In the genomic region with DNA sequence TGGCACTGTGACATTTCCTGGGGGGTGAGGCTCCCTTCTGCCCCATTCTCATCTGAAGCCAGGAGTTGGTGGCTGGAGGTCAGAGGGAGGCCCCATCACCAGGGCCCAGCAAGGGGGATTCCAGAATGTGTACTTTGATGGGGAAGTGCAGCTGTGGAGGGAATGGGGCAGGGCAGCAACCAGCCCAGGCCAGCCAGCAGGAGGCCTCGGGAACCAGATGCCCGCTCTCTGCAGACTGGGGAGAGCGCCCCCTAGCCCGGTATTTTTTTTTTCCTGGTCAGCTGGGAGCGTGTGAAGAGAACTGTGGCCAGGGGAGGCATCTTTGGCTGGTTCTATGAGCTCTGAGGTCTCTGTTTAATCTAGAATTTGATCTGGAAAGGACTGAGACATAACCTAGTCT, we compare ENCODE assay signal across 11 mouse cellular contexts. TPM values are rescaled to one million over a fixed set of nuclear protein-coding genes. Genes with fewer than 3 reads are reported as not detected.
A peak's percentile ranks its signal among the peaks of the same experiment; 100 is the strongest.
DNase-seq lines count a peak whose midpoint lies in the region; ATAC-seq and TF ChIP-seq lines count a peak whose summit lies in the region.
"Had no signal": no experiment of that assay in that cellular context is flagged by ENCODE, and none has a peak within 500 bp of the region (broad histone marks: within the 10 kb centered on the region; RNA-seq: fewer than 3 reads in every experiment).

No protein-coding gene starts in this region.

- WGBS in liver, embryonic 14.5 days (ENCODE audit: insufficient replicate concordance), result 7% methylated on average over 5 of the region's 5 CpGs
- WGBS in liver, embryonic 12.5 days (ENCODE audit: insufficient replicate concordance), result 7% methylated on average over 5 of the region's 5 CpGs
- WGBS in embryonic facial prominence, embryonic 13.5 days, result 11% methylated on average over 5 of the region's 5 CpGs

- ATAC-seq in liver, embryonic 14.5 days (ENCODE audit: insufficient read depth), result no peak
- no peak for ATAC-seq in liver, embryonic 12.5 days
- ATAC-seq in embryonic facial prominence, embryonic 13.5 days (ENCODE audit: insufficient number of reproducible peaks, insufficient read depth, low FRiP score, low TSS enrichment, low read depth), result no peak
- ATAC-seq in inflammation-experienced regulatory T-cells, adult 6 months, result no peak

- no peak overlapping the region for H3K4me2 ChIP-seq in liver, embryonic 14.5 days (ENCODE audit: low read depth)
- H3K4me2 ChIP-seq in liver, embryonic 12.5 days, result no peak overlapping the region
- H3K4me2 ChIP-seq in embryonic facial prominence, embryonic 13.5 days, result peak overlapping the region; percentile 93
- H3K4me2 ChIP-seq: liver, embryonic 13.5 days had no signal

- no peak overlapping the region for H3ac ChIP-seq in C2C12 (ENCODE audit: control insufficient read depth, insufficient read length, low read depth)

- H3K9me3 ChIP-seq in liver, embryonic 14.5 days (ENCODE audit: control insufficient read depth, low read length), result no peaks in the 10 kb centered on the region
- no peaks in the 10 kb centered on the region for H3K9me3 ChIP-seq in liver, embryonic 12.5 days (replicated peaks)
- no peaks in the 10 kb centered on the region for H3K9me3 ChIP-seq in embryonic facial prominence, embryonic 13.5 days
- H3K9me3 ChIP-seq: liver, embryonic 13.5 days had no signal

- H3K79me2 ChIP-seq in C2C12 (ENCODE audit: control insufficient read depth, insufficient read depth), result no peaks in the 10 kb centered on the region

- peaks cover 48% of the 10 kb centered on the region for H3K27me3 ChIP-seq in liver, embryonic 14.5 days (ENCODE audit: control insufficient read depth, insufficient read depth, low read length)
- peaks cover 96% of the 10 kb centered on the region for H3K27me3 ChIP-seq in liver, embryonic 12.5 days (replicated peaks)
- H3K27me3 ChIP-seq in C2C12 (ENCODE audit: control insufficient read depth, insufficient read depth, insufficient read length), result peaks cover 5% of the 10 kb centered on the region
- peaks cover 92% of the 10 kb centered on the region for H3K27me3 ChIP-seq in embryonic facial prominence, embryonic 13.5 days

- H3K4me3 ChIP-seq in liver, embryonic 14.5 days (ENCODE audit: insufficient read depth in 1 of 2, low read depth in 2 of 2, low read length in 2 of 2), result no peak overlapping the region
- H3K4me3 ChIP-seq in liver, embryonic 12.5 days, result no peak overlapping the region
- H3K4me3 ChIP-seq in C2C12 (ENCODE audit: insufficient read depth, poor library complexity, severe bottlenecking), result no peak overlapping the region
- no peak overlapping the region for H3K4me3 ChIP-seq in embryonic facial prominence, embryonic 13.5 days
- H3K4me3 ChIP-seq: liver, embryonic 13.5 days had no signal

- no peak overlapping the region for H3K9ac ChIP-seq in liver, embryonic 14.5 days (replicated peaks)
- no peak overlapping the region for H3K9ac ChIP-seq in liver, embryonic 12.5 days
- H3K9ac ChIP-seq in embryonic facial prominence, embryonic 13.5 days, result 0 out of 2 replicates have a peak overlapping the region, but pooled peaks have one; percentile 6
- H3K9ac ChIP-seq: liver, embryonic 13.5 days had no signal

- H3K27ac ChIP-seq in liver, embryonic 14.5 days, result no peak overlapping the region
- H3K27ac ChIP-seq in liver, embryonic 12.5 days, result no peak overlapping the region
- peak overlapping the region; percentile 28; the same call in 1 of the 2 replicates for H3K27ac ChIP-seq in embryonic facial prominence, embryonic 13.5 days
- H3K27ac ChIP-seq: liver, embryonic 13.5 days had no signal

- DNase-seq in embryo, embryonic 11 days, result peak; percentile 51
- no peak for DNase-seq in embryo, embryonic 9.5 days (ENCODE audit: extremely low spot score)
- no peak for DNase-seq in liver, embryonic 14.5 days (ENCODE audit: low read depth in 3 of 3, low spot score in 3 of 3)
- no peak for DNase-seq in layer of hippocampus, adult 8-10 months (ENCODE audit: low spot score in 2 of 2)
- DNase-seq: liver, embryonic 13.5 days had no signal

- H3K4me1 ChIP-seq in liver, embryonic 14.5 days (replicated peaks; ENCODE audit: control insufficient read depth in 2 of 2, insufficient read depth in 2 of 2, low read length in 1 of 2), result no peaks in the 10 kb centered on the region; a peak in 1 of 4 replicates
- peaks cover 10% of the 10 kb centered on the region for H3K4me1 ChIP-seq in liver, embryonic 12.5 days
- peaks cover 35% of the 10 kb centered on the region for H3K4me1 ChIP-seq in embryonic facial prominence, embryonic 13.5 days

- H3K36me3 ChIP-seq in liver, embryonic 14.5 days (replicated peaks; ENCODE audit: control insufficient read depth, insufficient read depth, low read depth), result no peaks in the 10 kb centered on the region
- H3K36me3 ChIP-seq in liver, embryonic 12.5 days, result no peaks in the 10 kb centered on the region
- H3K36me3 ChIP-seq in C2C12 (ENCODE audit: control insufficient read depth, insufficient read depth), result no peaks in the 10 kb centered on the region
- H3K36me3 ChIP-seq in embryonic facial prominence, embryonic 13.5 days, result no peaks in the 10 kb centered on the region
- H3K36me3 ChIP-seq: liver, embryonic 13.5 days had no signal

- peak; percentile 41 for TF ChIP-seq CTCF in liver, embryonic 14.5 days (IDR thresholded peaks at IDR 0.05; ENCODE audit: low read depth)
- TF ChIP-seq CTCF in C2C12 (IDR thresholded peaks at IDR 0.05; ENCODE audit: control insufficient read depth, insufficient read depth, insufficient read length), result peak; percentile 52

- TF ChIP-seq EP300 in liver, embryonic 14.5 days (IDR thresholded peaks at IDR 0.05; ENCODE audit: low read depth), result no peak

- no peaks in the 10 kb centered on the region for H3K79me3 ChIP-seq in C2C12 (ENCODE audit: low read depth)

TF ChIP-seq in C2C12, 6 proteins besides CTCF, POLR2A, EP300 and RAD21:
- TF ChIP-seq FOSL1 (IDR thresholded peaks at IDR 0.05; ENCODE audit: insufficient read depth, low read length, poor library complexity, severe bottlenecking) (no peak), MYOG (IDR thresholded peaks at IDR 0.05; ENCODE audit: control insufficient read depth, extremely low read depth, insufficient read length) (no peak), CEBPB (IDR thresholded peaks at IDR 0.05; ENCODE audit: low read depth) (no peak), MAX (IDR thresholded peaks at IDR 0.05) (no peak), USF1 (IDR thresholded peaks at IDR 0.05; ENCODE audit: low read depth) (no peak), MYOD1 (IDR thresholded peaks at IDR 0.05; ENCODE audit: control insufficient read depth, insufficient read length, low read depth) (no peak)

RNA-seq across cellular contexts. Expression of a gene that starts 4.1 kb away (rescaled TPM):
- 0.04 and 0.10 TPM in 2 replicates for polyA plus RNA-seq in liver, embryonic 14.5 days (2012; rRNA removed)
- polyA plus RNA-seq in liver, embryonic 14.5 days (2014; fragmentation: Nextera tagmentation; extraction: Ambion mirVana), result 0.06 TPM in 1 of 2 replicates, not detected in the other
- polyA plus RNA-seq in liver, embryonic 12.5 days (2016; fragmentation: Nextera tagmentation; extraction: Ambion mirVana), result 0.13 and 0.86 TPM in 2 replicates
- 3.0 TPM for polyA plus RNA-seq in C2C12 (2012; fragmentation: generic; extraction: Trizol)
- 49.1 and 55.5 TPM in 2 replicates for polyA plus RNA-seq in embryonic facial prominence, embryonic 13.5 days (2015; fragmentation: Nextera tagmentation; extraction: Ambion mirVana)
- polyA plus RNA-seq in inflammation-experienced regulatory T-cells, adult 6 months (2017; shearing (Covaris generic)), result not detected
- total RNA-seq in layer of hippocampus, adult 8-10 months (2022), result 1 to 10 TPM; 1.0 to 1.7 (median 1.4) TPM
- total RNA-seq: hematopoietic stem cell, adult 5-6 weeks had no signal
- polyA plus RNA-seq: neural tube, embryonic 14.5 days had no signal

RNA-seq across cellular contexts. Expression of a gene that starts 15.5 kb away (rescaled TPM):
- polyA plus RNA-seq in liver, embryonic 14.5 days (2012; rRNA removed), result not detected in 2 replicates
- polyA plus RNA-seq in liver, embryonic 14.5 days (2014; fragmentation: Nextera tagmentation; extraction: Ambion mirVana), result not detected in 2 replicates
- not detected in 2 replicates for polyA plus RNA-seq in liver, embryonic 12.5 days (2016; fragmentation: Nextera tagmentation; extraction: Ambion mirVana)
- polyA plus RNA-seq in C2C12 (2012; fragmentation: generic; extraction: Trizol), result 12.9 TPM
- 5.4 and 6.9 TPM in 2 replicates for polyA plus RNA-seq in embryonic facial prominence, embryonic 13.5 days (2015; fragmentation: Nextera tagmentation; extraction: Ambion mirVana)
- polyA plus RNA-seq in inflammation-experienced regulatory T-cells, adult 6 months (2017; shearing (Covaris generic)), result under 1 TPM in 1 of 3 experiments, not detected in 2; 0.19 TPM
- 1 to 10 TPM; 2.5 to 4.3 (median 3.3) TPM for total RNA-seq in layer of hippocampus, adult 8-10 months (2022)
- total RNA-seq: hematopoietic stem cell, adult 5-6 weeks had no signal
- polyA plus RNA-seq: liver, embryonic 13.5 days; neural tube, embryonic 14.5 days had no signal

RNA-seq across cellular contexts. Expression of a gene that starts 26.8 kb away (rescaled TPM):
- not detected in 2 replicates for polyA plus RNA-seq in liver, embryonic 14.5 days (2012; rRNA removed)
- polyA plus RNA-seq in liver, embryonic 14.5 days (2014; fragmentation: Nextera tagmentation; extraction: Ambion mirVana), result not detected in 2 replicates
- polyA plus RNA-seq in liver, embryonic 12.5 days (2016; fragmentation: Nextera tagmentation; extraction: Ambion mirVana), result 0.13 TPM in 1 of 2 replicates, not detected in the other
- 0.66 TPM for polyA plus RNA-seq in C2C12 (2012; fragmentation: generic; extraction: Trizol)
- 0.25 and 0.35 TPM in 2 replicates for polyA plus RNA-seq in embryonic facial prominence, embryonic 13.5 days (2015; fragmentation: Nextera tagmentation; extraction: Ambion mirVana)
- not detected for polyA plus RNA-seq in inflammation-experienced regulatory T-cells, adult 6 months (2017; shearing (Covaris generic))
- total RNA-seq in layer of hippocampus, adult 8-10 months (2022), result under 1 TPM in 3 of 4 experiments, not detected in 1; 0.16 to 0.36 (median 0.19) TPM
- total RNA-seq: hematopoietic stem cell, adult 5-6 weeks had no signal
- polyA plus RNA-seq: neural tube, embryonic 14.5 days had no signal

Comparison
In these comparisons a context has a peak if more than half of its experiments do, and no peak if none do; other contexts are left out.
1. RNA of a gene that starts 4.1 kb away (polyA plus RNA-seq): 49.1 to 55.5 TPM in embryonic facial prominence, embryonic 13.5 days; 3.0 TPM in C2C12 (single experiment), 0.13 to 0.86 TPM in liver, embryonic 12.5 days, 0.04 to 0.10 TPM in liver, embryonic 14.5 days and not detected in inflammation-experienced regulatory T-cells, adult 6 months; every median in the first group is over 10 times any median in the second.